Comparison of ENCODE assay signal across 8 mouse cellular contexts in genomic region chr19:6117346-6117985, GRCm38 (mm10). TPM values are rescaled to one million over a fixed set of nuclear protein-coding genes. Genes with fewer than 3 reads are reported as not detected.
DNase-seq lines count a peak whose midpoint lies in the region; ATAC-seq and TF ChIP-seq lines count a peak whose summit lies in the region.

No protein-coding gene starts in this region.

- no peaks in the 10 kb centered on the region for H3K9me3 ChIP-seq in G1E (replicated peaks)
- H3K9me3 ChIP-seq in forebrain, embryonic 10.5 days, result no peaks in the 10 kb centered on the region
- no peaks in the 10 kb centered on the region for H3K9me3 ChIP-seq in liver, embryonic 13.5 days (replicated peaks)

- no peak for ATAC-seq in G1E (ENCODE audit: extremely low read depth, insufficient number of reproducible peaks, low FRiP score, poor library complexity, severe bottlenecking)
- no peak for ATAC-seq in liver, embryonic 13.5 days (ENCODE audit: low read depth)
- ATAC-seq in granulocyte monocyte progenitor cell, adult 5-6 weeks (replicated peaks; ENCODE audit: poor library complexity, severe bottlenecking), result no peak
- no peak; the same call in 1 of the 2 replicates for ATAC-seq in cerebellum, adult (ENCODE audit: insufficient number of reproducible peaks, low FRiP score, low TSS enrichment)

- H3K27ac ChIP-seq in kidney, adult 2 months (ENCODE audit: insufficient read depth, low read depth, low read length), result peak overlapping the region; percentile 40
- peak overlapping the region; percentile 98 for H3K27ac ChIP-seq in forebrain, embryonic 10.5 days
- H3K27ac ChIP-seq in liver, embryonic 13.5 days, result peak overlapping the region; percentile 98

- DNase-seq in kidney, adult 2 months, result no peak
- DNase-seq in kidney, postnatal 10 days, result no peak
- DNase-seq in G1E (ENCODE audit: low spot score), result peak; percentile 16
- DNase-seq in forebrain, embryonic 10.5 days (ENCODE audit: extremely low spot score, low spot score), result no peak
- no peak for DNase-seq in liver, embryonic 13.5 days
- no peak for DNase-seq in cerebellum, adult 8-10 months

- peaks cover 7% of the 10 kb centered on the region; the same call in 1 of the 2 replicates for H3K4me1 ChIP-seq in kidney, adult 2 months (ENCODE audit: control insufficient read depth, insufficient read depth, low read length)
- H3K4me1 ChIP-seq in G1E (ENCODE audit: insufficient read depth, low read depth, low read length), result peaks cover 36% of the 10 kb centered on the region
- H3K4me1 ChIP-seq in forebrain, embryonic 10.5 days, result peaks cover 41% of the 10 kb centered on the region
- peaks cover 32% of the 10 kb centered on the region for H3K4me1 ChIP-seq in liver, embryonic 13.5 days (replicated peaks)

- H3K4me3 ChIP-seq in kidney, adult 2 months (ENCODE audit: insufficient read depth, low read depth, low read length), result peak overlapping the region; percentile 77
- H3K4me3 ChIP-seq in G1E (ENCODE audit: low read depth, low read length), result peak overlapping the region; percentile 90
- peak overlapping the region; percentile 96 for H3K4me3 ChIP-seq in forebrain, embryonic 10.5 days
- H3K4me3 ChIP-seq in liver, embryonic 13.5 days (replicated peaks), result peak overlapping the region; percentile 88

- 4% methylated on average over 32 of the region's 32 CpGs for WGBS in kidney, adult 2 months
- 7% methylated on average over 32 of the region's 32 CpGs for WGBS in forebrain, embryonic 10.5 days
- WGBS in liver, embryonic 13.5 days (ENCODE audit: insufficient replicate concordance), result 1% methylated on average over 32 of the region's 32 CpGs

- no peak for TF ChIP-seq CTCF in kidney, adult 2 months (conservative IDR thresholded peaks at IDR 0.05; ENCODE audit: insufficient read depth, insufficient read length, low read depth, low read length)
- no peak for TF ChIP-seq CTCF in G1E (IDR thresholded peaks at IDR 0.05; ENCODE audit: low read depth, low read length)

- H3K36me3 ChIP-seq in kidney, adult 2 months (ENCODE audit: control insufficient read depth, insufficient read depth, low read length), result no peaks in the 10 kb centered on the region
- peaks cover 75% of the 10 kb centered on the region for H3K36me3 ChIP-seq in G1E (replicated peaks)
- peaks cover 53% of the 10 kb centered on the region for H3K36me3 ChIP-seq in forebrain, embryonic 10.5 days (replicated peaks)
- H3K36me3 ChIP-seq in liver, embryonic 13.5 days, result peaks cover 54% of the 10 kb centered on the region

- no peaks in the 10 kb centered on the region for H3K27me3 ChIP-seq in kidney, adult 2 months (replicated peaks; ENCODE audit: control insufficient read depth, insufficient read depth, low read length)
- H3K27me3 ChIP-seq in G1E (ENCODE audit: insufficient read depth, low read length), result no peaks in the 10 kb centered on the region
- no peaks in the 10 kb centered on the region for H3K27me3 ChIP-seq in forebrain, embryonic 10.5 days (ENCODE audit: poor library complexity, severe bottlenecking)
- no peaks in the 10 kb centered on the region for H3K27me3 ChIP-seq in liver, embryonic 13.5 days

- TF ChIP-seq POLR2A in kidney, adult 2 months (IDR thresholded peaks at IDR 0.05; ENCODE audit: low read depth, low read length), result no peak

- H3K9ac ChIP-seq in liver, embryonic 13.5 days, result peak overlapping the region; percentile 92

- peak overlapping the region; percentile 99 for H3K4me2 ChIP-seq in liver, embryonic 13.5 days

RNA-seq across cellular contexts. Expression of gene Sac3d1, which starts 1.0 kb away (rescaled TPM):
- polyA plus RNA-seq in kidney, adult 2 months (2012; rRNA removed), result 23.8 and 30.3 TPM in 2 replicates
- total RNA-seq in G1E (2014; fragmentation: Nextera tagmentation), result 7.9 and 10.1 TPM in 2 replicates
- total RNA-seq in G1E (2017), result 10.2 and 22.9 TPM in 2 replicates
- polyA plus RNA-seq in G1E (2012), result 69.2 and 78.7 TPM in 2 replicates
- 64.2 and 64.6 TPM in 2 replicates for polyA plus RNA-seq in forebrain, embryonic 10.5 days (2016; fragmentation: Nextera tagmentation; extraction: Ambion mirVana)
- 27.5 and 27.9 TPM in 2 replicates for polyA plus RNA-seq in liver, embryonic 13.5 days (2015; fragmentation: Nextera tagmentation; extraction: Ambion mirVana)
- 8.5 and 10.2 TPM in 2 replicates for total RNA-seq in granulocyte monocyte progenitor cell, adult 5-6 weeks (2014; fragmentation: Nextera tagmentation)
- total RNA-seq in granulocyte monocyte progenitor cell, adult 5-6 weeks (2017), result 5.9 and 7.2 TPM in 2 replicates

RNA-seq across cellular contexts. Expression of gene Snx15, which starts 10.6 kb away (rescaled TPM):
- 28.7 and 35.0 TPM in 2 replicates for polyA plus RNA-seq in kidney, adult 2 months (2012; rRNA removed)
- total RNA-seq in G1E (2014; fragmentation: Nextera tagmentation) (21.4 and 25.7 TPM in 2 replicates), G1E (2017) (13.2 and 15.3 TPM in 2 replicates)
- polyA plus RNA-seq in G1E (2012), result 70.1 and 84.0 TPM in 2 replicates
- 24.1 and 25.6 TPM in 2 replicates for polyA plus RNA-seq in forebrain, embryonic 10.5 days (2016; fragmentation: Nextera tagmentation; extraction: Ambion mirVana)
- 46.5 and 48.5 TPM in 2 replicates for polyA plus RNA-seq in liver, embryonic 13.5 days (2015; fragmentation: Nextera tagmentation; extraction: Ambion mirVana)
- 31.2 and 31.3 TPM in 2 replicates for total RNA-seq in granulocyte monocyte progenitor cell, adult 5-6 weeks (2014; fragmentation: Nextera tagmentation)
- total RNA-seq in granulocyte monocyte progenitor cell, adult 5-6 weeks (2017), result 9.7 and 11.2 TPM in 2 replicates

RNA-seq across cellular contexts. Expression of gene Naaladl1, which starts 11.9 kb away (rescaled TPM):
- 2.0 and 2.1 TPM in 2 replicates for polyA plus RNA-seq in kidney, adult 2 months (2012; rRNA removed)
- total RNA-seq in G1E (2014; fragmentation: Nextera tagmentation) (1.1 and 1.8 TPM in 2 replicates), G1E (2017) (0.44 and 0.87 TPM in 2 replicates)
- 0.32 and 0.36 TPM in 2 replicates for polyA plus RNA-seq in G1E (2012)
- polyA plus RNA-seq in forebrain, embryonic 10.5 days (2016; fragmentation: Nextera tagmentation; extraction: Ambion mirVana), result 0.82 and 0.88 TPM in 2 replicates
- polyA plus RNA-seq in liver, embryonic 13.5 days (2015; fragmentation: Nextera tagmentation; extraction: Ambion mirVana), result 2.2 and 2.6 TPM in 2 replicates
- total RNA-seq in granulocyte monocyte progenitor cell, adult 5-6 weeks (2014; fragmentation: Nextera tagmentation), result 0.28 and 1.1 TPM in 2 replicates
- total RNA-seq in granulocyte monocyte progenitor cell, adult 5-6 weeks (2017), result not detected in 2 replicates

RNA-seq across cellular contexts. Expression of gene AC131692.1, which starts 23.2 kb away (rescaled TPM):
- polyA plus RNA-seq in kidney, adult 2 months (2012; rRNA removed), result not detected in 2 replicates
- total RNA-seq in G1E (2014; fragmentation: Nextera tagmentation) (1.3 and 5.6 TPM in 2 replicates), G1E (2017) (1.3 and 1.4 TPM in 2 replicates)
- polyA plus RNA-seq in G1E (2012), result 3.4 and 3.5 TPM in 2 replicates
- polyA plus RNA-seq in forebrain, embryonic 10.5 days (2016; fragmentation: Nextera tagmentation; extraction: Ambion mirVana), result 1.0 and 1.5 TPM in 2 replicates
- polyA plus RNA-seq in liver, embryonic 13.5 days (2015; fragmentation: Nextera tagmentation; extraction: Ambion mirVana), result 0.30 and 0.32 TPM in 2 replicates
- 2.7 TPM in 1 of 2 replicates, not detected in the other for total RNA-seq in granulocyte monocyte progenitor cell, adult 5-6 weeks (2014; fragmentation: Nextera tagmentation)
- total RNA-seq in granulocyte monocyte progenitor cell, adult 5-6 weeks (2017), result 2.2 TPM in 1 of 2 replicates, not detected in the other

RNA-seq across cellular contexts. Expression of gene Batf2, which starts 23.3 kb away (rescaled TPM):
- 4.8 and 5.5 TPM in 2 replicates for polyA plus RNA-seq in kidney, adult 2 months (2012; rRNA removed)
- total RNA-seq in G1E (2014; fragmentation: Nextera tagmentation), result not detected in 2 replicates
- total RNA-seq in G1E (2017), result 0.33 TPM in 1 of 2 replicates, not detected in the other
- not detected in 2 replicates for polyA plus RNA-seq in G1E (2012)
- not detected in 2 replicates for polyA plus RNA-seq in forebrain, embryonic 10.5 days (2016; fragmentation: Nextera tagmentation; extraction: Ambion mirVana)
- 0.12 and 0.29 TPM in 2 replicates for polyA plus RNA-seq in liver, embryonic 13.5 days (2015; fragmentation: Nextera tagmentation; extraction: Ambion mirVana)
- total RNA-seq in granulocyte monocyte progenitor cell, adult 5-6 weeks (2014; fragmentation: Nextera tagmentation), result 5.1 TPM in 1 of 2 replicates, not detected in the other
- total RNA-seq in granulocyte monocyte progenitor cell, adult 5-6 weeks (2017), result 0.77 and 2.3 TPM in 2 replicates

Comparison
In these comparisons a context has a peak if more than half of its experiments do, and no peak if none do; other contexts are left out.
1. H3K27ac ChIP-seq: peak in every context shown above with its lines; median percentile 98 in forebrain, embryonic 10.5 days; 98 in liver, embryonic 13.5 days; 40 in kidney, adult 2 months.